Mouse (Mus musculus) hindbrain, embryonic 11.5 days (tissue): ENCODE data around the gene Tfpt. TPM values are rescaled to one million over a fixed set of nuclear protein-coding genes. Genes with fewer than 3 reads are reported as not detected.

ENCODE experiments used
- ATAC-seq: fragments of 200-750 bp; cut with Nextera tagmentation; 2 replicates; pipeline ENCODE4 v1.8.0; 2017; ENCODE audit warnings: mild to moderate bottlenecking, moderate TSS enrichment, moderate library complexity; ENCODE audit not compliant: low FRiP score
- DNase-seq: peaks from one replicate; pipeline ENCODE4 v3.0.0-alpha.2; 2015; ENCODE audit warnings: low spot score
- H3K27ac ChIP-seq: fragments of 300-500 bp; sonication (generic); 2 replicates; pipeline ENCODE4 v1.5.1; 2014; ENCODE audit warnings: mild to moderate bottlenecking, low read depth, low read length
- H3K27me3 ChIP-seq: fragments of 300-500 bp; sonication (generic); 2 replicates; pipeline ENCODE4 v1.6.1; 2014; ENCODE audit warnings: mild to moderate bottlenecking, low read length, moderate library complexity, mixed read lengths; ENCODE audit not compliant: control insufficient read depth, insufficient read depth
- H3K36me3 ChIP-seq: fragments of 300-500 bp; sonication (generic); 2 replicates; pipeline ENCODE4 v1.6.1; 2014; ENCODE audit warnings: mild to moderate bottlenecking, low read length, moderate library complexity, mixed read lengths; ENCODE audit not compliant: control insufficient read depth, insufficient read depth
- H3K4me1 ChIP-seq: fragments of 300-500 bp; sonication (generic); replicated peaks from 2 replicates; pipeline ENCODE4 v1.6.1; 2014; ENCODE audit warnings: low read length, mixed read lengths; ENCODE audit not compliant: control insufficient read depth, insufficient read depth
- H3K4me2 ChIP-seq: fragments of 300-500 bp; sonication (generic); replicated peaks from 2 replicates; pipeline ENCODE4 v1.6.1; 2014; ENCODE audit warnings: mild to moderate bottlenecking, low read depth, low read length
- H3K4me3 ChIP-seq: fragments of 300-500 bp; sonication (generic); 2 replicates; pipeline ENCODE4 v1.5.1; 2014; ENCODE audit warnings: low read depth, low read length
- H3K9ac ChIP-seq: fragments of 300-500 bp; sonication (generic); 2 replicates; pipeline ENCODE4 v1.6.1; 2014; ENCODE audit warnings: low read depth, low read length
- H3K9me3 ChIP-seq: fragments of 300-500 bp; sonication (generic); 2 replicates; pipeline ENCODE4 v1.6.1; 2016; ENCODE audit warnings: low read length; ENCODE audit not compliant: control insufficient read depth
- WGBS: fragments of 180-500 bp; shearing (Covaris S2); extraction: QIAGEN DNeasy Blood & Tissue Kit; methylation state at CpG from one replicate; pipeline ENCODE4 v1.1.7; 2014; 5-methylcytosine and 5-hydroxymethylcytosine counted together
- polyA plus RNA-seq: library from polyadenylated mRNA; unstranded; fragments of >200 nt; fragmentation: Nextera tagmentation; extraction: Ambion mirVana; gene quantifications from 2 replicates; pipeline ENCODE4 v1.2.1, GENCODE M21; 2014

Gene Tfpt
- polyA plus RNA-seq, 1 experiment from 2014 or later = 28.5 TPM

DNA sequence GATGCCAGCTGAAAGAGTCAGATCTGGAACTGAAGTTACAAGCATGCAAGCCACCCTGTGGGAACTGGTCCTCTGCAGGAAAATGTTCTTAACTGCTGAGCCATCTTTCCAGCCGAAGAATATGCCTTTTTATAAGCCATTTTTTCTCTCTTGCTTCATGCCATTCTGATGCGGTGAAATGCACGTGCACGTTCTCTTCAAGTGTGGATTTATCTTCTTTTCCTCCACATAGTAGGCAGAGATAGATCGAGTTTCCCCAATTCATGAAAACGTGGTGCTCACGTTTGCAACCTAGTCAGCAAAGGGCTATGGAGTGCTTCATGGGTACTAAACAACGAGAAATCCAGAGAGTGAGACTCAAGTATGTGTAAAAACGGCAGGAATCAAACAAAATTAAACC lies 14.1 kb upstream of the Tfpt start:
- Histone ChIP-seq H3K4me2 (peak overlapping the region; percentile 38), H3K9ac (peak overlapping the region; percentile 15; the same call in 1 of the 2 replicates), H3K4me1 (peaks cover 10% of the 10 kb centered on the region; the same call in 1 of the 2 replicates), H3K27me3 (no peaks in the 10 kb centered on the region), H3K4me3 (peak overlapping the region; percentile 81; the same call in 1 of the 2 replicates), H3K9me3 (no peaks in the 10 kb centered on the region), H3K36me3 (peaks cover 10% of the 10 kb centered on the region), H3K27ac (no peak overlapping the region)
- 28% methylated on average over 9 of the region's 9 CpGs for WGBS
- DNase-seq (no peak), ATAC-seq (no peak)

GRCm38 (mm10) chr7:3643412-3643811 lies 13.7 kb upstream of the Tfpt start:
- no peak overlapping the region for H3K27ac ChIP-seq
- H3K4me1 ChIP-seq = peaks cover 10% of the 10 kb centered on the region; the same call in 1 of the 2 replicates
- H3K9me3 ChIP-seq = no peaks in the 10 kb centered on the region
- H3K36me3 ChIP-seq = peaks cover 10% of the 10 kb centered on the region
- H3K27me3 ChIP-seq = no peaks in the 10 kb centered on the region
- DNase-seq (no peak), ATAC-seq (no peak)
- H3K4me3 ChIP-seq = no peak overlapping the region
- WGBS = 72% methylated on average over 5 of the region's 5 CpGs
- H3K4me2 ChIP-seq = no peak overlapping the region
- no peak overlapping the region for H3K9ac ChIP-seq

DNA sequence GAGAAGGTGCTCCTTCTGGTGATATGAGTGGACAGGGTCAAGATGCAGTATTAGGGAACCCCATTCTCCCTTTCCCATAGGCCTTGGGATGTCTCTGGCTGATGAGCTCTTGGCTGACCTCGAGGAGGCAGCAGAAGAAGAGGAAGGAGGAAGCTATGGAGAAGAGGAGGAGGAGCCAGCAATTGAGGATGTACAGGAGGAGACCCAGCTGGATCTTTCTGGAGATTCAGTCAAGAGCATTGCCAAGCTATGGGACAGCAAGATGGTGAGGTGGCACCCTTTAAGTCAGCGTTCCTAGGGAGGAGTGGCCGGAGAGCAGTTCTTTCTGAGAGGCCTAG lies 718 bp upstream of the Tfpt start:
- H3K27ac ChIP-seq = no peak overlapping the region
- H3K4me3 ChIP-seq = peak overlapping the region; percentile 74
- H3K4me1 ChIP-seq = no peaks in the 10 kb centered on the region
- H3K36me3 ChIP-seq = 0 out of 2 replicates have a peak, but pooled peaks cover 9% of the 10 kb centered on the region
- H3K27me3 ChIP-seq = no peaks in the 10 kb centered on the region
- DNase-seq (no peak), ATAC-seq (peak; percentile 3; the same call in 1 of the 2 replicates)
- H3K9ac ChIP-seq = peak overlapping the region; percentile 79
- H3K4me2 ChIP-seq = peak overlapping the region; percentile 59
- 68% methylated on average over 3 of the region's 3 CpGs for WGBS
- no peaks in the 10 kb centered on the region for H3K9me3 ChIP-seq

DNA sequence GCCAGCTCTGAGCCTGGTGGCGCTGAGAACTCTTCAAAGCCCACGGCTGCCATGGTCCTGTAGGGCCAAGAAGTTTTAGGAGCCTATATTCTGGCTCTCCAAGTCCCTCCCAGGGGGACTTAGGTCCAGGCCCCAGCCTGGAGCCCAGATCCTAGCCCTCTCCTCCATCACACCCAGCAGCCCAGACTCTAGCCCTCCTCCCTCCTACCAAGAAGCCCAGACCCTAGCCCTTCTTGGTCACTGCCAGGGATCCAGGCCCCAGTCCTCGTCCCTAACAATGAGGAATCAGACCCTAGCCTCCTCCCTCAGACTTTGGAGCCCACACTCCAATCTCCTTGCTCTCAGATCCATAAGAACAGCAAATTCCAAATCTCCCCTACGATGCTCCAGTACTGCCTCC lies 699 bp downstream of the Tfpt start:
- ATAC-seq (peak; percentile 47), DNase-seq (no peak)
- Histone ChIP-seq H3K27me3 (no peaks in the 10 kb centered on the region), H3K9me3 (no peaks in the 10 kb centered on the region), H3K9ac (peak overlapping the region; percentile 42), H3K4me3 (peak overlapping the region; percentile 74), H3K4me2 (peak overlapping the region; percentile 59), H3K36me3 (0 out of 2 replicates have a peak, but pooled peaks cover 6% of the 10 kb centered on the region), H3K4me1 (no peaks in the 10 kb centered on the region), H3K27ac (no peak overlapping the region)
- 35% methylated on average over 4 of the region's 4 CpGs for WGBS

GRCm38 (mm10) chr7:3617242-3617995 lies 12.3 kb downstream of the Tfpt start, which contains the start of gene Ndufa3:
Gene Ndufa3, plus strand, starts transcription at chr7:3617373.
- H3K36me3 ChIP-seq = no peaks in the 10 kb centered on the region
- WGBS = 2% methylated on average over 32 of the region's 32 CpGs

GRCm38 (mm10) chr7:3616389-3617241 lies 13.1 kb downstream of the Tfpt start:
- Histone ChIP-seq H3K4me3 (no peak overlapping the region), H3K4me2 (no peak overlapping the region), H3K27ac (no peak overlapping the region), H3K4me1 (no peaks in the 10 kb centered on the region), H3K9ac (no peak overlapping the region), H3K36me3 (no peaks in the 10 kb centered on the region), H3K9me3 (no peaks in the 10 kb centered on the region), H3K27me3 (no peaks in the 10 kb centered on the region)
- WGBS = 41% methylated on average over 6 of the region's 6 CpGs
- DNase-seq (no peak), ATAC-seq (peak; percentile 60; the same call in 1 of the 2 replicates)

More at GRCm38 (mm10) chr7:3617242-3617995, 12.3 kb downstream of the Tfpt start, which contains the start of gene Ndufa3:
- ATAC-seq (peak; percentile 96), DNase-seq (peak; percentile 90)
- Histone ChIP-seq H3K27me3 (no peaks in the 10 kb centered on the region), H3K4me1 (no peaks in the 10 kb centered on the region), H3K4me3 (peak within 1 kb of the TSS; percentile 63), H3K9ac (peak within 1 kb of the TSS; percentile 76), H3K4me2 (peak within 1 kb of the TSS; percentile 66), H3K9me3 (no peaks in the 10 kb centered on the region), H3K27ac (no peak within 1 kb of the TSS)

DNA sequence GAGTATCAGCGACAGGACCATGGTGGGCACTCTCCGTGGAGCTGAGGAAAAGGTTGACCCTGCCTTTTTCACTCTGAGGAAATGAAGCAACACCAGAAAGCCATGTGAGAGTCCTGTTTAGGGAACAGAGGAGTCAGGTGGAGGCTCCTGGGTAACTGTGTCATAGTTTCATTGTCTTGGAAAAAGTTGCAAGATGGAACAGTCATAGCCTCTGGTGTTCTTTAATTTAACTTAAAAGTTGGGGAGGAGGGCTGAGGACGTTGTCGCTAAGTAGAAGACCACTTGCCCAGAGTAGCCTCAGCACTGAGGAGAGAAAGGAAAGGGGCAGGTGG lies 13.7 kb downstream of the Tfpt start, which contains the start of gene Oscar:
Gene Oscar (minus strand): TSS at position 101 of the 332 bp plus-strand sequence.
- 75% methylated on average over 4 of the region's 4 CpGs for WGBS
- H3K4me3 ChIP-seq = no peak within 1 kb of the TSS
- no peak for DNase-seq

DNA sequence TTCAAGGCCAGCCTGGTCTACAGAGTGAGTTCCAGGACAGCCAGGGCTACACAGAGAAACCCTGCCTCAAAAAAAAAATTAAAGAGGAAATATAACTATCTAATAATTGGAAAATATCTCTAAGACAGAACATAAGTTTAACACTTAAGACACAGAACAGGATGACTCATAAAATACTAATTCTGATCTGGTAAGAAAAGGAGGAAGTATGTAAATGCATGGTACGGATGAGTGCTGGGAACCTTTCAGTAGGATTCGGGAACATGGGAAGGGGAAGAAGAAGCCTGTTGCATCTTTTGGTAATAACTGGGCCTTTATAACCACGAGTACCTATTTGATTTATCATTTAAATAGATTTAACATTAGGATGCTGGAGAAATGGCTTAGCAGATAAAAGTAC lies 15.7 kb downstream of the Tfpt start:
- Histone ChIP-seq H3K27ac (no peak overlapping the region), H3K27me3 (no peaks in the 10 kb centered on the region), H3K4me3 (no peak overlapping the region), H3K4me1 (no peaks in the 10 kb centered on the region), H3K4me2 (no peak overlapping the region), H3K9ac (no peak overlapping the region), H3K36me3 (no peaks in the 10 kb centered on the region), H3K9me3 (no peaks in the 10 kb centered on the region)
- DNase-seq = no peak
- ATAC-seq = no peak
- 94% methylated on average over 3 of the region's 3 CpGs for WGBS

More for the DNA sequence above, 13.7 kb downstream of the Tfpt start, which contains the start of gene Oscar:
- Histone ChIP-seq H3K27ac (no peak within 1 kb of the TSS), H3K27me3 (no peaks in the 10 kb centered on the region), H3K36me3 (no peaks in the 10 kb centered on the region), H3K4me2 (no peak within 1 kb of the TSS), H3K9me3 (no peaks in the 10 kb centered on the region), H3K9ac (no peak within 1 kb of the TSS), H3K4me1 (no peaks in the 10 kb centered on the region)
- ATAC-seq = no peak
